Mouse (Mus musculus): ENCODE data around the gene Ctrb1. TPM values are rescaled to one million over a fixed set of nuclear protein-coding genes. Genes with fewer than 3 reads are reported as not detected.
A peak's percentile ranks its signal among the peaks of the same experiment; 100 is the strongest.

Gene Ctrb1
- total and polyA plus RNA-seq, 2 experiments = 1.9 to 134 TPM

- peak; percentile 93 for DNase-seq (ENCODE audit: extremely low read depth, low read depth, low spot score)
- Histone ChIP-seq H3K27me3 (ENCODE audit: control insufficient read depth, insufficient read depth, low read length) (no peaks in the 10 kb centered on the region), H3K27ac (replicated peaks; ENCODE audit: insufficient read depth, low read depth, low read length) (peak within 1 kb of the TSS; percentile 99), H3K9ac (ENCODE audit: low read depth, low read length) (peak within 1 kb of the TSS; percentile 98), H3K4me3 (ENCODE audit: insufficient read depth, low read depth, low read length) (peak within 1 kb of the TSS; percentile 93), H3K79me2 (ENCODE audit: control insufficient read depth, insufficient read depth, low read length) (peaks cover 20% of the 10 kb centered on the region), H3K36me3 (ENCODE audit: control insufficient read depth, insufficient read depth, low read length) (no peaks in the 10 kb centered on the region), H3K4me1 (ENCODE audit: control insufficient read depth, insufficient read depth, low read length) (peaks cover 8% of the 10 kb centered on the region; the same call in 1 of the 2 replicates)
- under 1% methylated on average over 75 of the region's 75 CpGs for WGBS
- TF ChIP-seq POLR2A (IDR thresholded peaks at IDR 0.05; ENCODE audit: extremely low read depth, insufficient read depth, low read length) (peak; percentile 91), CTCF (IDR thresholded peaks at IDR 0.05; ENCODE audit: low read depth, low read length) (no peak)
Measured at GRCm38 (mm10) chr8:111643264-111644141, 47.3 kb downstream of the Ctrb1 start, which contains the start of gene Zfp1. TSS of gene Zfp1 (plus strand) at chr8:111643401.

DNA sequence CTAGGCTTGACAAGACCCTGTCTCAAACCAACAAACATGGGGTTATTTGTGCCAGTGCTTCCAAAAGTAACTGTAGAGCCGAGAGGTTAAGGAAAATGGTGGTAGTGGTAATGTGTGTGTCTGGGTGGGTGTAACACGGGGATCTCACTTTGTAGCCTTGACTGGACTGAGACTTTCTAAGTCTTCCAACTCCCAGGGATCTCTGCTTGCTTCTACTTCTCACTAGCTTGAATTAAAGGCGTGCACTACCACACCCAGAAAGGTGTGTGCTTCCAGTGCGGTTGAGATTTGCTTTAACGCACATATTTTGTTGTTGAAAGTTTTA is 47.9 kb downstream of the Ctrb1 start:
- Histone ChIP-seq H3K9ac (ENCODE audit: low read depth, low read length) (peak overlapping the region; percentile 74), H3K27me3 (ENCODE audit: control insufficient read depth, insufficient read depth, low read length) (no peaks in the 10 kb centered on the region), H3K4me3 (ENCODE audit: insufficient read depth, low read depth, low read length) (peak overlapping the region; percentile 53), H3K36me3 (ENCODE audit: control insufficient read depth, insufficient read depth, low read length) (no peaks in the 10 kb centered on the region), H3K4me1 (ENCODE audit: control insufficient read depth, insufficient read depth, low read length) (peaks cover 8% of the 10 kb centered on the region; the same call in 1 of the 2 replicates), H3K79me2 (ENCODE audit: control insufficient read depth, insufficient read depth, low read length) (peaks cover 14% of the 10 kb centered on the region), H3K27ac (replicated peaks; ENCODE audit: insufficient read depth, low read depth, low read length) (peak overlapping the region; percentile 90)
- no peak for DNase-seq (ENCODE audit: extremely low read depth, low read depth, low spot score)
- TF ChIP-seq POLR2A (IDR thresholded peaks at IDR 0.05; ENCODE audit: extremely low read depth, insufficient read depth, low read length) (no peak), CTCF (IDR thresholded peaks at IDR 0.05; ENCODE audit: low read depth, low read length) (no peak)
- 0% methylated on average over 5 of the region's 5 CpGs for WGBS

GRCm38 (mm10) chr8:111642496-111642895 is 48.3 kb downstream of the Ctrb1 start:
- 3% methylated on average over 5 of the region's 5 CpGs for WGBS
- peak overlapping the region; percentile 53 for H3K4me3 ChIP-seq (ENCODE audit: insufficient read depth, low read depth, low read length)

GRCm38 (mm10) chr8:111641064-111641463 is 49.7 kb downstream of the Ctrb1 start:
- H3K4me1 ChIP-seq (ENCODE audit: control insufficient read depth, insufficient read depth, low read length) = peaks cover 8% of the 10 kb centered on the region; the same call in 1 of the 2 replicates
- no peak for TF ChIP-seq CTCF (IDR thresholded peaks at IDR 0.05; ENCODE audit: low read depth, low read length)
- no peak for TF ChIP-seq POLR2A (IDR thresholded peaks at IDR 0.05; ENCODE audit: extremely low read depth, insufficient read depth, low read length)
- H3K79me2 ChIP-seq (ENCODE audit: control insufficient read depth, insufficient read depth, low read length) = peaks cover 7% of the 10 kb centered on the region; the same call in 1 of the 2 replicates
- H3K27me3 ChIP-seq (ENCODE audit: control insufficient read depth, insufficient read depth, low read length) = no peaks in the 10 kb centered on the region
- no peak overlapping the region for H3K9ac ChIP-seq (ENCODE audit: low read depth, low read length)
- WGBS = 95% methylated on average over 2 of the region's 2 CpGs
- no peak overlapping the region for H3K27ac ChIP-seq (replicated peaks; ENCODE audit: insufficient read depth, low read depth, low read length)
- no peak for DNase-seq (ENCODE audit: extremely low read depth, low read depth, low spot score)
- H3K36me3 ChIP-seq (ENCODE audit: control insufficient read depth, insufficient read depth, low read length) = no peaks in the 10 kb centered on the region
- no peak overlapping the region for H3K4me3 ChIP-seq (ENCODE audit: insufficient read depth, low read depth, low read length)

More at GRCm38 (mm10) chr8:111642496-111642895, 48.3 kb downstream of the Ctrb1 start:
- TF ChIP-seq POLR2A (IDR thresholded peaks at IDR 0.05; ENCODE audit: extremely low read depth, insufficient read depth, low read length) (no peak), CTCF (IDR thresholded peaks at IDR 0.05; ENCODE audit: low read depth, low read length) (no peak)
- peak; percentile 77 for DNase-seq (ENCODE audit: extremely low read depth, low read depth, low spot score)
- Histone ChIP-seq H3K27me3 (ENCODE audit: control insufficient read depth, insufficient read depth, low read length) (no peaks in the 10 kb centered on the region), H3K4me1 (ENCODE audit: control insufficient read depth, insufficient read depth, low read length) (peaks cover 8% of the 10 kb centered on the region; the same call in 1 of the 2 replicates), H3K27ac (replicated peaks; ENCODE audit: insufficient read depth, low read depth, low read length) (peak overlapping the region; percentile 90), H3K9ac (ENCODE audit: low read depth, low read length) (peak overlapping the region; percentile 74), H3K36me3 (ENCODE audit: control insufficient read depth, insufficient read depth, low read length) (no peaks in the 10 kb centered on the region), H3K79me2 (ENCODE audit: control insufficient read depth, insufficient read depth, low read length) (peaks cover 10% of the 10 kb centered on the region)

DNA sequence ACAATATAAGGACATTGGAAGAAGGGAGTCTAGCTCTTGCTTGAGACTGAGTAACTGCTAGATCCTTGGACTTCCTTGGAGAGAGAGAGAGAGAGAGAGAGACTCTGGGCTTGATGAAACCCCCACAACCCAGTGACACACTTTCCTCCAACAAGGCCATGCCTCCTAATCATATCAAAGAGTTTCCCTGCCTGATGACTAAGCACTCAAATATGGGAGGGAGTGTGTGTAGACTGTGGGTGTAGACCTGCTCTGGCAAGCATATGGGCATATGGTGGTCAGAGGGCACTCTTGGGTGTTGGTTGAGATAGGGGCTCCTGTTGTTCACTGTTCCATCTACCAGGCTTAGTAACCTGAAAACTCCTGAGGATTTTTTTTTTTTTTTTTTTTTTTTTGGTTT is 52.7 kb downstream of the Ctrb1 start:
- DNase-seq (ENCODE audit: extremely low read depth, low read depth, low spot score) = no peak
- no peak overlapping the region for H3K27ac ChIP-seq (replicated peaks; ENCODE audit: insufficient read depth, low read depth, low read length)
- no peak overlapping the region for H3K4me3 ChIP-seq (ENCODE audit: insufficient read depth, low read depth, low read length)
- no peaks in the 10 kb centered on the region for H3K79me2 ChIP-seq (ENCODE audit: control insufficient read depth, insufficient read depth, low read length)
- no peaks in the 10 kb centered on the region for H3K36me3 ChIP-seq (ENCODE audit: control insufficient read depth, insufficient read depth, low read length)
- no peak for TF ChIP-seq POLR2A (IDR thresholded peaks at IDR 0.05; ENCODE audit: extremely low read depth, insufficient read depth, low read length)
- no peak for TF ChIP-seq CTCF (IDR thresholded peaks at IDR 0.05; ENCODE audit: low read depth, low read length)
- H3K9ac ChIP-seq (ENCODE audit: low read depth, low read length) = no peak overlapping the region
- H3K4me1 ChIP-seq (ENCODE audit: control insufficient read depth, insufficient read depth, low read length) = peaks cover 5% of the 10 kb centered on the region; the same call in 1 of the 2 replicates
- no peaks in the 10 kb centered on the region for H3K27me3 ChIP-seq (ENCODE audit: control insufficient read depth, insufficient read depth, low read length)

Other genes with a start within 250 kb of the Ctrb1 start
- 4.8 and 5.4 TPM in 2 replicates for gene Wdr59, start 168.9 kb downstream of the Ctrb1 start, total RNA-seq (2014; rRNA removed)
- 4.9 and 5.3 TPM in 2 replicates for gene Wdr59, start 168.9 kb downstream of the Ctrb1 start, polyA plus RNA-seq (2012; rRNA removed)
- 13.8 and 19.9 TPM in 2 replicates for gene Znrf1, start 154.9 kb downstream of the Ctrb1 start, total RNA-seq (2014; rRNA removed)
- 35.9 and 44.3 TPM in 2 replicates for gene Znrf1, start 154.9 kb downstream of the Ctrb1 start, polyA plus RNA-seq (2012; rRNA removed)
- gene Ldhd, start 60.6 kb downstream of the Ctrb1 start, total RNA-seq (2014; rRNA removed) = 84.5 and 91.7 TPM in 2 replicates
- 160 and 175 TPM in 2 replicates for gene Ldhd, start 60.6 kb downstream of the Ctrb1 start, polyA plus RNA-seq (2012; rRNA removed)
- 4.7 and 5.0 TPM in 2 replicates for gene Zfp1, start 47.6 kb downstream of the Ctrb1 start, total RNA-seq (2014; rRNA removed)
- 2.9 and 4.3 TPM in 2 replicates for gene Zfp1, start 47.6 kb downstream of the Ctrb1 start, polyA plus RNA-seq (2012; rRNA removed)
- gene Bcar1, start 52.8 kb upstream of the Ctrb1 start, total RNA-seq (2014; rRNA removed) = 11.3 and 18.0 TPM in 2 replicates
- gene Bcar1, start 52.8 kb upstream of the Ctrb1 start, polyA plus RNA-seq (2012; rRNA removed) = 41.2 and 53.2 TPM in 2 replicates
- gene Cfdp1, start 163.3 kb upstream of the Ctrb1 start, total RNA-seq (2014; rRNA removed) = 27.6 and 40.7 TPM in 2 replicates
- gene Cfdp1, start 163.3 kb upstream of the Ctrb1 start, polyA plus RNA-seq (2012; rRNA removed) = 3.8 and 4.6 TPM in 2 replicates
- 5.0 and 7.9 TPM in 2 replicates for gene Tmem170, start 185.7 kb upstream of the Ctrb1 start, total RNA-seq (2014; rRNA removed)
- 3.3 and 3.8 TPM in 2 replicates for gene Tmem170, start 185.7 kb upstream of the Ctrb1 start, polyA plus RNA-seq (2012; rRNA removed)
- not detected in 2 replicates for gene Chst5, start 219.4 kb upstream of the Ctrb1 start, total RNA-seq (2014; rRNA removed)
- gene Chst5, start 219.4 kb upstream of the Ctrb1 start, polyA plus RNA-seq (2012; rRNA removed) = not detected in 2 replicates
- 0.09 and 0.20 TPM in 2 replicates for gene Tmem231, start 242.9 kb upstream of the Ctrb1 start, total RNA-seq (2014; rRNA removed)
- gene Tmem231, start 242.9 kb upstream of the Ctrb1 start, polyA plus RNA-seq (2012; rRNA removed) = 0.17 and 0.24 TPM in 2 replicates
- 39.5 and 42.6 TPM in 2 replicates for gene Gabarapl2, start 249.7 kb upstream of the Ctrb1 start, total RNA-seq (2014; rRNA removed)
- 24.1 and 26.8 TPM in 2 replicates for gene Gabarapl2, start 249.7 kb upstream of the Ctrb1 start, polyA plus RNA-seq (2012; rRNA removed)

Measured in liver, adult 2 months (tissue).